Mouse (Mus musculus) liver, embryonic 13.5 days (tissue): Measurements from ENCODE around the gene Vill. TPM values are rescaled to one million over a fixed set of nuclear protein-coding genes. Genes with fewer than 3 reads are reported as not detected.

ENCODE experiments used
- ATAC-seq: fragments of 200-750 bp; cut with Nextera tagmentation; 2 replicates; pipeline ENCODE4 v1.8.0; 2017; ENCODE audit warnings: low read depth, mild to moderate bottlenecking, moderate number of reproducible peaks, moderate library complexity
- DNase-seq: peaks from one replicate; pipeline ENCODE4 v3.0.0; 2022
- H3K27ac ChIP-seq: fragments of 300-500 bp; sonication (generic); 2 replicates; pipeline ENCODE4 v1.5.1; 2015; ENCODE audit warnings: moderate library complexity, mild to moderate bottlenecking, inconsistent platforms
- H3K27me3 ChIP-seq: fragments of 300-500 bp; sonication (generic); 2 replicates; pipeline ENCODE4 v1.6.1; 2015; ENCODE audit warnings: mild to moderate bottlenecking, inconsistent platforms
- H3K36me3 ChIP-seq: fragments of 300-500 bp; sonication (generic); 2 replicates; pipeline ENCODE4 v1.6.1; 2015; ENCODE audit warnings: mild to moderate bottlenecking, inconsistent platforms
- H3K4me1 ChIP-seq: fragments of 300-500 bp; sonication (generic); replicated peaks from 2 replicates; pipeline ENCODE4 v1.6.1; 2015; ENCODE audit warnings: inconsistent platforms
- H3K4me2 ChIP-seq: fragments of 300-500 bp; sonication (generic); 2 replicates; pipeline ENCODE4 v1.6.1; 2015; ENCODE audit warnings: inconsistent platforms, mild to moderate bottlenecking, moderate library complexity
- H3K4me3 ChIP-seq: fragments of 300-500 bp; sonication (generic); replicated peaks from 2 replicates; pipeline ENCODE4 v1.5.1; 2015; ENCODE audit warnings: mild to moderate bottlenecking, inconsistent platforms
- H3K9ac ChIP-seq: fragments of 300-500 bp; sonication (generic); 2 replicates; pipeline ENCODE4 v1.6.1; 2015; ENCODE audit warnings: mild to moderate bottlenecking, inconsistent platforms
- H3K9me3 ChIP-seq: fragments of 300-500 bp; sonication (generic); replicated peaks from 2 replicates; pipeline ENCODE4 v1.6.1; 2016; ENCODE audit warnings: inconsistent platforms
- WGBS: fragments of 180-500 bp; shearing (Covaris S2); methylation state at CpG from one replicate; pipeline ENCODE4 v1.1.7; 2015; ENCODE audit not compliant: insufficient replicate concordance; 5-methylcytosine and 5-hydroxymethylcytosine counted together
- polyA plus RNA-seq: library from polyadenylated mRNA; unstranded; fragments of >200 nt; fragmentation: Nextera tagmentation; extraction: Ambion mirVana; gene quantifications from 2 replicates; pipeline ENCODE4 v1.2.1, GENCODE M21; 2015

Vill gene
- polyA plus RNA-seq, 1 experiment from 2014 or later, result 7.6 TPM

GRCm38 (mm10) chr9:119025832-119026331 is 26.7 kb upstream of the Vill start:
- Histone ChIP-seq H3K27ac (no peak overlapping the region), H3K4me3 (no peak overlapping the region), H3K36me3 (0 out of 2 replicates have a peak, but pooled peaks cover 7% of the 10 kb centered on the region), H3K9ac (no peak overlapping the region), H3K9me3 (no peaks in the 10 kb centered on the region), H3K27me3 (no peaks in the 10 kb centered on the region), H3K4me1 (peaks cover 7% of the 10 kb centered on the region), H3K4me2 (no peak overlapping the region)
- no peak for ATAC-seq
- no peak for DNase-seq
- WGBS, result 86% methylated on average over 7 of the region's 7 CpGs

- ATAC-seq, result no peak
- H3K9me3 ChIP-seq, result no peaks in the 10 kb centered on the region
- no peak overlapping the region for H3K27ac ChIP-seq
- peaks cover 7% of the 10 kb centered on the region for H3K4me1 ChIP-seq
- no peak for DNase-seq
- H3K27me3 ChIP-seq, result no peaks in the 10 kb centered on the region
- no peak overlapping the region for H3K4me3 ChIP-seq
- H3K9ac ChIP-seq, result no peak overlapping the region
- H3K36me3 ChIP-seq, result 0 out of 2 replicates have a peak, but pooled peaks cover 14% of the 10 kb centered on the region
- 84% methylated on average over 7 of the region's 7 CpGs for WGBS
- no peak overlapping the region for H3K4me2 ChIP-seq
These were observed 25.2 kb upstream of the Vill start for GRCm38 (mm10) chr9:119027337-119027736.

- ATAC-seq (no peak), DNase-seq (no peak)
- no peak overlapping the region for H3K4me3 ChIP-seq
- H3K27ac ChIP-seq, result no peak overlapping the region
- no peak overlapping the region for H3K9ac ChIP-seq
- peaks cover 21% of the 10 kb centered on the region for H3K36me3 ChIP-seq
- WGBS, result 84% methylated on average over 27 of the region's 27 CpGs
- no peaks in the 10 kb centered on the region for H3K27me3 ChIP-seq
- H3K4me1 ChIP-seq, result peaks cover 7% of the 10 kb centered on the region
- H3K9me3 ChIP-seq, result no peaks in the 10 kb centered on the region
- H3K4me2 ChIP-seq, result no peak overlapping the region
These were observed 24.1 kb upstream of the Vill start for GRCm38 (mm10) chr9:119028226-119029195.

GRCm38 (mm10) chr9:119029568-119029967 is 23.0 kb upstream of the Vill start:
- ATAC-seq, result no peak
- no peak overlapping the region for H3K4me3 ChIP-seq
- H3K27me3 ChIP-seq, result no peaks in the 10 kb centered on the region
- no peak for DNase-seq
- H3K36me3 ChIP-seq, result peaks cover 29% of the 10 kb centered on the region
- no peaks in the 10 kb centered on the region for H3K9me3 ChIP-seq
- no peak overlapping the region for H3K4me2 ChIP-seq
- H3K27ac ChIP-seq, result no peak overlapping the region
- H3K4me1 ChIP-seq, result no peaks in the 10 kb centered on the region
- WGBS, result 70% methylated on average over 7 of the region's 7 CpGs
- H3K9ac ChIP-seq, result no peak overlapping the region

GRCm38 (mm10) chr9:119031038-119031437 is 21.5 kb upstream of the Vill start:
- DNase-seq (no peak), ATAC-seq (no peak)
- peaks cover 29% of the 10 kb centered on the region for H3K36me3 ChIP-seq
- no peaks in the 10 kb centered on the region for H3K27me3 ChIP-seq
- no peaks in the 10 kb centered on the region; the same call in 1 of the 2 replicates for H3K4me1 ChIP-seq
- H3K9me3 ChIP-seq, result no peaks in the 10 kb centered on the region
- H3K4me2 ChIP-seq, result no peak overlapping the region
- H3K4me3 ChIP-seq, result no peak overlapping the region
- 67% methylated on average over 4 of the region's 4 CpGs for WGBS
- H3K9ac ChIP-seq, result no peak overlapping the region
- no peak overlapping the region for H3K27ac ChIP-seq

GRCm38 (mm10) chr9:119031772-119032171 is 20.8 kb upstream of the Vill start:
- Histone ChIP-seq H3K9ac (no peak overlapping the region), H3K27ac (no peak overlapping the region), H3K27me3 (no peaks in the 10 kb centered on the region), H3K4me3 (no peak overlapping the region), H3K4me1 (no peaks in the 10 kb centered on the region; the same call in 1 of the 2 replicates), H3K36me3 (peaks cover 29% of the 10 kb centered on the region), H3K4me2 (no peak overlapping the region), H3K9me3 (no peaks in the 10 kb centered on the region)
- 81% methylated on average over 14 of the region's 14 CpGs for WGBS
- ATAC-seq, result no peak
- no peak for DNase-seq

GRCm38 (mm10) chr9:119032538-119032937 is 20.0 kb upstream of the Vill start:
- Histone ChIP-seq H3K27ac (no peak overlapping the region), H3K9ac (no peak overlapping the region)

GRCm38 (mm10) chr9:119033111-119033921 is 19.3 kb upstream of the Vill start:
- Histone ChIP-seq H3K9ac (no peak overlapping the region), H3K36me3 (peaks cover 25% of the 10 kb centered on the region), H3K4me3 (no peak overlapping the region), H3K9me3 (no peaks in the 10 kb centered on the region), H3K27me3 (no peaks in the 10 kb centered on the region), H3K27ac (no peak overlapping the region), H3K4me1 (peaks cover under 1% of the 10 kb centered on the region; the same call in 1 of the 2 replicates), H3K4me2 (no peak overlapping the region)
- no peak for DNase-seq
- no peak for ATAC-seq
- WGBS, result 81% methylated on average over 19 of the region's 19 CpGs

More at GRCm38 (mm10) chr9:119032538-119032937, 20.0 kb upstream of the Vill start:
- Histone ChIP-seq H3K4me3 (no peak overlapping the region), H3K36me3 (peaks cover 24% of the 10 kb centered on the region), H3K4me1 (no peaks in the 10 kb centered on the region; the same call in 1 of the 2 replicates), H3K27me3 (no peaks in the 10 kb centered on the region), H3K9me3 (no peaks in the 10 kb centered on the region), H3K4me2 (no peak overlapping the region)
- DNase-seq, result no peak
- 80% methylated on average over 9 of the region's 9 CpGs for WGBS
- ATAC-seq, result no peak

- H3K27ac ChIP-seq, result no peak overlapping the region
- H3K4me3 ChIP-seq, result no peak overlapping the region
- DNase-seq, result no peak
- no peaks in the 10 kb centered on the region for H3K9me3 ChIP-seq
- WGBS, result 82% methylated on average over 8 of the region's 8 CpGs
- H3K4me1 ChIP-seq, result peaks cover 4% of the 10 kb centered on the region; the same call in 1 of the 2 replicates
- no peak for ATAC-seq
- no peak overlapping the region for H3K4me2 ChIP-seq
- H3K36me3 ChIP-seq, result peaks cover 25% of the 10 kb centered on the region
- H3K27me3 ChIP-seq, result no peaks in the 10 kb centered on the region
- no peak overlapping the region for H3K9ac ChIP-seq
These were observed 18.5 kb upstream of the Vill start for GRCm38 (mm10) chr9:119034069-119034468.

- no peak overlapping the region for H3K4me2 ChIP-seq
- H3K27me3 ChIP-seq, result no peaks in the 10 kb centered on the region
- 79% methylated on average over 29 of the region's 29 CpGs for WGBS
- no peak overlapping the region for H3K4me3 ChIP-seq
- DNase-seq (no peak), ATAC-seq (no peak)
- H3K9ac ChIP-seq, result no peak overlapping the region
- H3K27ac ChIP-seq, result no peak overlapping the region
- peaks cover 25% of the 10 kb centered on the region for H3K36me3 ChIP-seq
- peaks cover 4% of the 10 kb centered on the region; the same call in 1 of the 2 replicates for H3K4me1 ChIP-seq
- no peaks in the 10 kb centered on the region for H3K9me3 ChIP-seq
These were observed 17.6 kb upstream of the Vill start for GRCm38 (mm10) chr9:119034676-119035665.
